Mouse (Mus musculus) lung, embryonic 14.5 days (tissue): ENCODE measurements around the gene Mindy4. TPM values are rescaled to one million over a fixed set of nuclear protein-coding genes. Genes with fewer than 3 reads are reported as not detected.
A peak's percentile ranks its signal among the peaks of the same experiment; 100 is the strongest.

ENCODE experiments used
- ATAC-seq: fragments of 200-750 bp; cut with Nextera tagmentation; 2 replicates; pipeline ENCODE4 v1.8.0; 2017; ENCODE audit warnings: mild to moderate bottlenecking, moderate TSS enrichment, moderate library complexity; ENCODE audit not compliant: insufficient read depth
- DNase-seq: peaks from one replicate; pipeline ENCODE4 v3.0.0-alpha.2; 2015
- H3K27ac ChIP-seq: fragments of 300-500 bp; sonication (generic); 2 replicates; pipeline ENCODE4 v1.5.1; 2014; ENCODE audit warnings: low read depth, mild to moderate bottlenecking, moderate library complexity
- H3K27me3 ChIP-seq: fragments of 300-500 bp; sonication (generic); 2 replicates; pipeline ENCODE4 v1.6.1; 2014; ENCODE audit warnings: low read length, control low read depth; ENCODE audit not compliant: insufficient read depth
- H3K36me3 ChIP-seq: fragments of 300-500 bp; sonication (generic); 2 replicates; pipeline ENCODE4 v1.6.1; 2014; ENCODE audit warnings: control low read depth; ENCODE audit not compliant: insufficient read depth
- H3K4me1 ChIP-seq: fragments of 300-500 bp; sonication (generic); 2 replicates; pipeline ENCODE4 v1.6.1; 2014; ENCODE audit warnings: antibody characterized with exemption, control low read depth; ENCODE audit not compliant: insufficient read depth
- H3K4me2 ChIP-seq: fragments of 300-500 bp; sonication (generic); 2 replicates; pipeline ENCODE4 v1.6.1; 2014; ENCODE audit warnings: mild to moderate bottlenecking
- H3K4me3 ChIP-seq: fragments of 300-500 bp; sonication (generic); 2 replicates; pipeline ENCODE4 v1.5.1; 2014; ENCODE audit warnings: low read depth, low read length
- H3K9ac ChIP-seq: fragments of 300-500 bp; sonication (generic); 2 replicates; pipeline ENCODE4 v1.6.1; 2014
- H3K9me3 ChIP-seq: fragments of 300-500 bp; sonication (generic); 2 replicates; pipeline ENCODE4 v1.6.1; 2016; ENCODE audit warnings: low read depth, low read length, control low read depth
- CTCF ChIP-seq: IDR thresholded peaks from 2 replicates; pipeline ENCODE4 v1.5.1; 2016; ENCODE audit warnings: antibody characterized with exemption, low read depth
- WGBS: fragments of 180-500 bp; shearing (Covaris S2); extraction: QIAGEN DNeasy Blood & Tissue Kit; methylation state at CpG from one replicate; pipeline ENCODE4 v1.1.7; 2014; 5-methylcytosine and 5-hydroxymethylcytosine counted together
- polyA plus RNA-seq: library from polyadenylated mRNA; unstranded; fragments of >200 nt; fragmentation: Nextera tagmentation; extraction: Ambion mirVana; gene quantifications from 2 replicates; pipeline ENCODE4 v1.2.1, GENCODE M21; 2014

Gene Mindy4
- polyA plus RNA-seq, 1 experiment from 2014 or later, result 18.8 TPM

- Histone ChIP-seq H3K4me3 (no peak overlapping the region), H3K27me3 (no peaks in the 10 kb centered on the region), H3K36me3 (0 out of 2 replicates have a peak, but pooled peaks cover 5% of the 10 kb centered on the region), H3K27ac (peak overlapping the region; percentile 76), H3K9me3 (no peaks in the 10 kb centered on the region), H3K4me1 (0 out of 2 replicates have a peak, but pooled peaks cover 4% of the 10 kb centered on the region), H3K4me2 (no peak overlapping the region; the same call in 1 of the 2 replicates), H3K9ac (no peak overlapping the region)
- ATAC-seq, result peak; percentile 87
- no peak for TF ChIP-seq CTCF
- 34% methylated on average over 13 of the region's 13 CpGs for WGBS
- DNase-seq, result peak; percentile 75
Measured at GRCm38 (mm10) chr6:55256500-55257191, 53.5 kb downstream of the Mindy4 start.

GRCm38 (mm10) chr6:55257246-55257645, 54.1 kb downstream of the Mindy4 start:
- WGBS, result 71% methylated on average over 7 of the region's 7 CpGs
- Histone ChIP-seq H3K27me3 (no peaks in the 10 kb centered on the region), H3K4me3 (no peak overlapping the region), H3K9me3 (no peaks in the 10 kb centered on the region), H3K9ac (no peak overlapping the region), H3K27ac (peak overlapping the region; percentile 76; the same call in 1 of the 2 replicates), H3K4me2 (no peak overlapping the region), H3K36me3 (0 out of 2 replicates have a peak, but pooled peaks cover 5% of the 10 kb centered on the region), H3K4me1 (0 out of 2 replicates have a peak, but pooled peaks cover 4% of the 10 kb centered on the region)
- ATAC-seq, result no peak
- no peak for DNase-seq
- TF ChIP-seq CTCF, result no peak

GRCm38 (mm10) chr6:55258428-55259325, 55.5 kb downstream of the Mindy4 start:
- no peaks in the 10 kb centered on the region for H3K27me3 ChIP-seq
- H3K4me2 ChIP-seq, result no peak overlapping the region
- WGBS, result 68% methylated on average over 14 of the region's 14 CpGs
- no peaks in the 10 kb centered on the region for H3K9me3 ChIP-seq
- H3K4me3 ChIP-seq, result no peak overlapping the region
- H3K9ac ChIP-seq, result no peak overlapping the region
- ATAC-seq (no peak), DNase-seq (no peak)
- TF ChIP-seq CTCF, result no peak
- no peak overlapping the region for H3K27ac ChIP-seq
- H3K4me1 ChIP-seq, result 0 out of 2 replicates have a peak, but pooled peaks cover 4% of the 10 kb centered on the region
- H3K36me3 ChIP-seq, result 0 out of 2 replicates have a peak, but pooled peaks cover 11% of the 10 kb centered on the region

- WGBS, result 63% methylated on average over 12 of the region's 12 CpGs
- DNase-seq, result no peak
- TF ChIP-seq CTCF, result no peak
- Histone ChIP-seq H3K4me3 (no peak overlapping the region), H3K27ac (no peak overlapping the region), H3K4me2 (no peak overlapping the region), H3K27me3 (no peaks in the 10 kb centered on the region), H3K36me3 (0 out of 2 replicates have a peak, but pooled peaks cover 11% of the 10 kb centered on the region), H3K4me1 (0 out of 2 replicates have a peak, but pooled peaks cover 4% of the 10 kb centered on the region), H3K9ac (no peak overlapping the region), H3K9me3 (no peaks in the 10 kb centered on the region)
- ATAC-seq, result no peak
Measured at GRCm38 (mm10) chr6:55262161-55262560, 59.0 kb downstream of the Mindy4 start.

- TF ChIP-seq CTCF, result no peak
- Histone ChIP-seq H3K9ac (no peak overlapping the region), H3K9me3 (no peaks in the 10 kb centered on the region), H3K4me2 (no peak overlapping the region), H3K4me3 (no peak overlapping the region), H3K27ac (no peak overlapping the region), H3K36me3 (0 out of 2 replicates have a peak, but pooled peaks cover 11% of the 10 kb centered on the region), H3K4me1 (no peaks in the 10 kb centered on the region), H3K27me3 (no peaks in the 10 kb centered on the region)
- WGBS, result 58% methylated on average over 5 of the region's 5 CpGs
- ATAC-seq, result no peak
- no peak for DNase-seq
Measured at GRCm38 (mm10) chr6:55263490-55264046, 60.4 kb downstream of the Mindy4 start.

GRCm38 (mm10) chr6:55264741-55265366, 61.7 kb downstream of the Mindy4 start:
- Histone ChIP-seq H3K4me2 (no peak overlapping the region), H3K4me3 (no peak overlapping the region), H3K27me3 (no peaks in the 10 kb centered on the region), H3K9me3 (no peaks in the 10 kb centered on the region), H3K36me3 (0 out of 2 replicates have a peak, but pooled peaks cover 11% of the 10 kb centered on the region), H3K4me1 (no peaks in the 10 kb centered on the region), H3K9ac (no peak overlapping the region), H3K27ac (no peak overlapping the region)
- DNase-seq, result no peak
- WGBS, result 80% methylated on average over 7 of the region's 7 CpGs
- no peak for ATAC-seq
- no peak for TF ChIP-seq CTCF
